Mouse (Mus musculus) monocyte, adult 2 months (primary cell): ENCODE results near the gene Mettl7b.

Experiments
- DNase-seq, 2 experiments: peaks; one replicate each; pipeline ENCODE4 v3.0.0; 2022; ENCODE audit warnings: low spot score in 2 of 2, low read depth in 1 of 2

Mettl7b gene

DNA sequence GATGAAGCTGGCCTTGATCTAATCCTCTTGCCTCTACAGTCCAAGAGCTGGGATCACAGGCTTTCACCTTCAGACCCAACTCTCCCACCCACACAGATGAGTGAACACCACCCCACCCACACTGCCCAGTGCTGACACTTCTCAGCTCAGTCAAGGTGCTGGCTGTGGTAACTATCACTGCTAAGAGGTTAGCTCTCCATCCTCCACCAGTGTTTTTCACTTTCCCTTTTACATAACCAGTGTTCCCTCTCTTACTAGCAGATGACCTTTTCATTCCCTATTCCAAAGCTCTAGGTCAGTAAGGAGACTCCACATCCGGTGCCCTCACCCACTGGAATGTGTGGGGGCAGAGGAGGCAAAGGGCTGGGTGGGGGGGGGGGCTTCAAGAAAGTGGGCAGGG is 39.5 kb downstream of the Mettl7b start:
- DNase-seq, result no peak

- DNase-seq, result no peak
Measured at GRCm38 (mm10) chr10:128920736-128921161, 40.0 kb downstream of the Mettl7b start.

- DNase-seq, result no peak
Measured at GRCm38 (mm10) chr10:128919966-128920365, 40.8 kb downstream of the Mettl7b start.

GRCm38 (mm10) chr10:128919203-128919631 is 41.6 kb downstream of the Mettl7b start:
- DNase-seq, result no peak

- DNase-seq, result no peak
Measured at GRCm38 (mm10) chr10:128918246-128918645, 42.5 kb downstream of the Mettl7b start.

DNA sequence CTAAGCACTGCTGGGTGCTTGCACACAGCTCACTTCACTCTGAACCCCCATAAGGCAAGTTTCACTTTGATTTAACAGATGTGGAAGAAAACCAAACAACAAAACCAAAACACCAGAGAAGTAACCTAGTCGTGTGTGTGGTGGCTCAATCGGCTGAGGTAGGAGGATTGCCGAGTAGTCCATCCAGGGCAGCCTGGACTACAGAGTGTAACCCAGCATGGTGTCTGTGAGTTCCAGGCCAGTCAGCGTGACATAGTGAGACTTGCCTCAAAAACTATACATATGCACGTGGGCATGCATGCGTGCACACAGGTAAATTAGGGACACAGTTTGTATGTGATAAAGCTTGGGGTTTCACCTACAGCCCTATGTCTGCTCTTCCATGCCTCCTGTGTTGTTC is 43.4 kb downstream of the Mettl7b start:
- no peak for DNase-seq

GRCm38 (mm10) chr10:128916665-128917064 is 44.1 kb downstream of the Mettl7b start:
- no peak for DNase-seq

GRCm38 (mm10) chr10:128915550-128915949 is 45.2 kb downstream of the Mettl7b start:
- DNase-seq, result no peak

DNA sequence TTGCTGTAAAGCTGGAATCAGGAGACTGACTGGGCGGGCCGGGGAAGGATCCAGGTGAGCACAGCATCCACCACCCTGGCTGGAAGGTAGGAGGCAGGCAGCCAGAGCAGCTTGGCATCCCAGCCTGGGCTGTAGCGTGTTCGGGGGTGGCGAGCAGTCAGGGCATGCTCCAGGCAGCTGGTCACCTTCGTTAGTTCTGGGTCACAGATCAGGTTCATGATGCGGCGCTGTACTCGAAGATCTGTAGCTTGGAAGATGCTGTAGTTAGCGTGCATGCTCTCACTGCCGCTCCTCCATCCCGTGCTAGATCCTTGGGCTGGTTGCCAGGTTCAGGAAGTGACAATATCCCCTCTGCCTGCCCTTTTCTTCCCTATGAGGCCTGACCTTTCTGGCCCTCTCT is 47.1 kb downstream of the Mettl7b start:
- no peak for DNase-seq

- peak in 1 of 2 experiments; percentile 62 for DNase-seq
Measured at GRCm38 (mm10) chr10:128913219-128913618, 47.6 kb downstream of the Mettl7b start.

DNA sequence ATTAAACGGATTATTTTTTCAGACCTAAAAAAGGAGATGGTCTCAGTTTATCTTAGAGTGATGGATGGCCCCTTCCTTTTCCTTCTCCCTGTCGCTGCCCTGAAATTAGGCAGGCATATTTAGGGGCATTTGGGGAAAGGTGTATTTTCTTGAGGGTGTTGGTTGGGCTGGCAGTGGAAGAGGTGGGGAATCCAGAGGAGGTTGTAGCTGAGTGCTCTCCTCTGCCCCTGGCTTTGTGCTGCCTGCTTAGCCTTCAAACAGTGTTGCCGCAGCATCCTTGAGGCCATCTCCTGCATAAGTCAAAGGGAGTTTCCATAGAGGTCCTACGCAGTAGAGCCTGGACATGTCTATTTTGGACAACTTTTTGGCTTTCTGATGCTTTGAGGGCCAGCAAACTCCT is 48.0 kb downstream of the Mettl7b start:
- DNase-seq, result no peak

DNA sequence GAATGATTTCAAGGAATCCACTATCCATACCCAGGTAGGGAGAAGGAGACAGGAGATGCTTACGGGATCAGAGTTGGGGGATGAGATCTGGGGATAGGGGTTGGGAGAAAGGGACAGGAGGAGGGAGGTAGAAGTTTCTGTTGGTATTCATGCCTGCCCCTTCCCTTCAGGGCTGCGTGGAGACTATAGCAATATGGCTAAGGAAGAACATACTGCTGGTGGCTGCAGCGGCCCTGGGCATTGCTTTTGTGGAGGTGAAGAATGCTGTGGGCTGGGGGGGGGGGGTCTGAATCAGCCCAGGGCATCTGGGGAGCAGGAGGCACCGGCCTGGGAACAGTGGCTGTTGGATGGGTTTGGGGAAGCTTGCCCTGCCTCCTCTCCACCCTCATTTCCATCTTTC is 48.5 kb downstream of the Mettl7b start:
- no peak for DNase-seq

- DNase-seq, result no peak
Measured at GRCm38 (mm10) chr10:128911430-128911829, 49.4 kb downstream of the Mettl7b start.

DNA sequence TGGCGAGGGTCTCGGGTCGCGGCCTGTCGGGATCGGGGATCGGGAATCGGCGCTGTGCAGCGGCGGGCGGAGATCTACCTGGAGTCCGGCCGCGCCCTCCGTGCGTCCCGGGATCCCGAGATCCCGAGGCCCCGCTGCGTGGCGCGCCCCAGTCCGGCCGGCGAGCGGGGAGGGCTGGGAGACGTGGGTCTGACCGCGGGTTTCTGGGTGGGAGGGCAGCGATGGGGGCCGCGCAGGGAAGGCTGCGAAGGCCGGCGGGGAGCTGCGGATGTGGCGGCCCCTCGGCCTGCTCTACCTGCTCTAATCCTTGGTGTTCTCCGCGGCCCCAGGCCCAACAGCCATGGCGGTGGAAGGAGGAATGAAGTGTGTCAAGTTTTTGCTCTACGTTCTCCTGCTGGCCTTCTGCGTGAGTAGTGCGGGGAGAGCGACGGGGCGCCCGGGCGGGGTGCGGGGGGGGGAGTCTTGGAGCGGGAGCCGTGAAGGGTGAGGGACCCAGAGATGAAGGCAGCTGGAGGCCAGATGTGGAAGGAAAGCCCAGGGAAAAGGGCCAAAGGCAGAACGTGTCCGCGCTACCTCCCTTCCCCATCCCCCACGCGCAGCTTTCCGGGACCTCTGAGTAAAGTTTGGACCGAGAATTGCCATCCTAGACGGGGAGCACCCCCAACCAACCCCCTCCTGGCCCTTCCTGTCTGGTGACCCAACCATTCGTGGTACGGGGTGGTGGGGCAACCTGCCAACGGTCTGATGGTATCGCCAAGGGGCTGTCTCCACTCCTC is 50.5 kb downstream of the Mettl7b start:
- DNase-seq, result no peak

- no peak for DNase-seq
Measured at GRCm38 (mm10) chr10:128909567-128910028, 51.2 kb downstream of the Mettl7b start.

- no peak for DNase-seq
Measured at GRCm38 (mm10) chr10:128908778-128909448, 51.9 kb downstream of the Mettl7b start.
